Mouse (Mus musculus) myocyte (in vitro differentiated cells): Measurements from ENCODE around the gene Pde8b.

Experiments used
- CEBPB ChIP-seq: IDR thresholded peaks from 2 replicates; pipeline ENCODE4 v1.6.1; 2011; ENCODE audit warnings: mild to moderate bottlenecking, moderate library complexity; ENCODE audit not compliant: poor library complexity, insufficient read depth, severe bottlenecking
- E2F4 ChIP-seq: IDR thresholded peaks from one replicate; pipeline ENCODE4 v1.6.1; 2011; ENCODE audit warnings: mild to moderate bottlenecking, control low read depth, moderate library complexity; ENCODE audit not compliant: insufficient read depth
- MYOG ChIP-seq, 3 experiments: IDR thresholded peaks; one replicate each; pipeline ENCODE4 v1.6.1; 2011; ENCODE audit warnings: control low read depth in 2 of 3, low read depth in 2 of 3, mild to moderate bottlenecking in 2 of 3; ENCODE audit not compliant: insufficient read length in 2 of 3, control insufficient read depth in 1 of 3, insufficient read depth in 1 of 3
- POLR2A ChIP-seq: IDR thresholded peaks from one replicate; pipeline ENCODE4 v1.6.1; 2011; ENCODE audit warnings: low read depth, mild to moderate bottlenecking, control low read depth, moderate library complexity; ENCODE audit not compliant: insufficient read length
- POLR2AphosphoS2 ChIP-seq: IDR thresholded peaks from one replicate; pipeline ENCODE4 v1.6.1; 2011; ENCODE audit warnings: low read depth, control low read depth; ENCODE audit not compliant: insufficient read length
- TCF12 ChIP-seq: IDR thresholded peaks from one replicate; pipeline ENCODE4 v1.6.1; 2011; ENCODE audit warnings: mild to moderate bottlenecking, control low read depth; ENCODE audit not compliant: poor library complexity, insufficient read depth, severe bottlenecking
- USF1 ChIP-seq: IDR thresholded peaks from one replicate; pipeline ENCODE4 v1.6.1; 2011; ENCODE audit warnings: low read depth, mild to moderate bottlenecking, control low read depth, moderate library complexity

DNA sequence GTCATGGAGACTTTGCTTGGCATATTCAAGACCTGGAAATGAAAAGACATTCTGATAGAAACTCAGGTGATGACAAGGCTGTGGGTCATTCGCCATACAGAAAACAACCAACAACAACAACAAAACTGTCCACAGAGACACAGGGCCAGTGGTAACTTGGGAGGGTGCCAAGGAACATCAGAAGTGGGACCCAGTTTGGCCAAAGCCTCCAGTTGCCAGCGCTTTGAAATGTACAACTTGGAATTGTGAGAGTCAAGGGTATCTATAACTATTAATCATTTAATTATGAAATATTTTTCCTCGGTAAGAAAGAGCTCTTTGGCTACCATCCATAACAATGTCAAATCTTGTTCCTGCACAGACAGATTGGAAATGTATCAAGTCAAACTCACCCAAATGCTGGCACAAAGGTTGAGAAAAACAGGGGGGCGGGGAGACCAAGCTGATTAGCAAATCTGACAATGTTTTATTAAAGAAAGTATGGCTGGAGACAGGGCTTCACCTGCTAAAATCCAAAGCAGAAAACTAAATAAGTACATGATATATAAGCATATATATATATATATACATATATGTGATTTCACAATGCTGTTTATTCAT, 28.4 kb upstream of the Pde8b start:
- no peak for TF ChIP-seq POLR2A
- TF ChIP-seq E2F4: no peak
- TF ChIP-seq TCF12: no peak
- TF ChIP-seq USF1: no peak
- no peak for TF ChIP-seq MYOG (IDR thresholded peaks at IDR 0.05; ENCODE audit: control insufficient read depth in 1 of 3, insufficient read depth in 1 of 3, insufficient read length in 2 of 3, low read depth in 2 of 3)
- no peak for TF ChIP-seq CEBPB
- TF ChIP-seq POLR2AphosphoS2: no peak
